11 mouse cellular contexts compared by ENCODE assay signal in the genomic region with DNA sequence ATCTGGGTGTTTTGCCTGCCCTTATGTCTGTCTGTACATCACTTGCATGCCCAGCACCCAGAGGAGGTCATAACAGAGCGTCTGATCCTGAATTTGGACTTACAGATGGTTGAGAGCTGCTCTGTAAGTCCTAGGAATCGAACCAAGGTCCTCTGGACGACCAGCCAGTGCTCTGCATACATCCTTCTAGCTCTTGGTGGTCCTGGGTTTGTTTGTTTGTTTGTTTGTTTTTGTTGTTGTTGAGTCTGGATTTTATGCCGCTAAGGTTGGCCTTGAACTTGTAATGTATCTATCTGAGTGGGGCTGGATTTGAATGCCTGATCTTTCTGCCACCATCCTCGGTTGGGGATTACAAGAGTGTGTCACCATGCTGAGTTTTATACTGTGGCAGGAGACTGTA. TPM values are rescaled to one million over a fixed set of nuclear protein-coding genes. Genes with fewer than 3 reads are reported as not detected.
DNase-seq lines count a peak whose midpoint lies in the region; ATAC-seq and TF ChIP-seq lines count a peak whose summit lies in the region.
"Had no signal": no experiment of that assay in that cellular context is flagged by ENCODE, and none has a peak within 500 bp of the region (broad histone marks: within the 10 kb centered on the region; RNA-seq: fewer than 3 reads in every experiment).

No protein-coding gene starts in this region.

- intact Hi-C loops in heart, postnatal 36 days (cut with DNase I) = loop anchor here (5.0 kb wide), 2 partner anchors 107 to 497 kb away; partner anchors contain the start of genes Copg2, Ssmem1 and Tmem209

- H3K9me3 ChIP-seq in forebrain, embryonic 10.5 days = 0 out of 2 replicates have a peak, but pooled peaks cover 2% of the 10 kb centered on the region
- no peaks in the 10 kb centered on the region for H3K9me3 ChIP-seq in forebrain, embryonic 11.5 days (ENCODE audit: control insufficient read depth, low read length)
- H3K9me3 ChIP-seq in lung, embryonic 15.5 days = no peaks in the 10 kb centered on the region
- no peaks in the 10 kb centered on the region for H3K9me3 ChIP-seq in hindbrain, embryonic 13.5 days

- H3K79me2 ChIP-seq in myocyte (ENCODE audit: control insufficient read depth, insufficient read depth) = peaks cover 30% of the 10 kb centered on the region

- DNase-seq in forebrain, embryonic 10.5 days (ENCODE audit: extremely low spot score, low spot score) = no peak
- DNase-seq in forebrain, embryonic 11.5 days (ENCODE audit: low spot score) = no peak
- no peak for DNase-seq in lung, postnatal 14 days
- no peak for DNase-seq in urinary bladder, adult 2 months (ENCODE audit: low spot score)
- no peak for DNase-seq in heart, postnatal 36 days
- DNase-seq: adrenal gland, adult 8-10 months; cerebellum, adult 18-20 months; kidney, adult 9 months had no signal

- no peaks in the 10 kb centered on the region for H3K27me3 ChIP-seq in forebrain, embryonic 10.5 days (ENCODE audit: poor library complexity, severe bottlenecking)
- no peaks in the 10 kb centered on the region for H3K27me3 ChIP-seq in forebrain, embryonic 11.5 days (ENCODE audit: control insufficient read depth, insufficient read depth, low read length)
- H3K27me3 ChIP-seq in lung, embryonic 15.5 days = no peaks in the 10 kb centered on the region
- no peaks in the 10 kb centered on the region for H3K27me3 ChIP-seq in hindbrain, embryonic 13.5 days
- no peaks in the 10 kb centered on the region for H3K27me3 ChIP-seq in myocyte (ENCODE audit: control insufficient read depth, insufficient read depth, insufficient read length)

- H3K27ac ChIP-seq in forebrain, embryonic 10.5 days = peak overlapping the region; percentile 94
- no peak overlapping the region for H3K27ac ChIP-seq in forebrain, embryonic 11.5 days (ENCODE audit: low read depth, low read length)
- H3K27ac ChIP-seq in lung, embryonic 15.5 days = peak overlapping the region; percentile 98; the same call in 1 of the 2 replicates
- peak overlapping the region; percentile 97 for H3K27ac ChIP-seq in hindbrain, embryonic 13.5 days

- no peak overlapping the region for H3ac ChIP-seq in myocyte (ENCODE audit: control insufficient read depth, insufficient read length)

- H3K36me3 ChIP-seq in forebrain, embryonic 10.5 days (replicated peaks) = no peaks in the 10 kb centered on the region
- H3K36me3 ChIP-seq in forebrain, embryonic 11.5 days (ENCODE audit: control insufficient read depth, insufficient read depth, low read length) = no peaks in the 10 kb centered on the region
- H3K36me3 ChIP-seq in lung, embryonic 15.5 days = no peaks in the 10 kb centered on the region
- H3K36me3 ChIP-seq in hindbrain, embryonic 13.5 days = no peaks in the 10 kb centered on the region
- no peaks in the 10 kb centered on the region for H3K36me3 ChIP-seq in myocyte (ENCODE audit: control insufficient read depth, insufficient read depth)

- no peak for TF ChIP-seq POLR2A in myocyte (IDR thresholded peaks at IDR 0.05; ENCODE audit: insufficient read length, low read depth)

- H3K4me2 ChIP-seq in forebrain, embryonic 11.5 days (ENCODE audit: low read depth, low read length, severe bottlenecking) = no peak overlapping the region
- no peak overlapping the region for H3K4me2 ChIP-seq in lung, embryonic 15.5 days
- peak overlapping the region; percentile 57; the same call in 1 of the 2 replicates for H3K4me2 ChIP-seq in hindbrain, embryonic 13.5 days
- H3K4me2 ChIP-seq in myocyte (ENCODE audit: low read depth) = peak overlapping the region; percentile 94

- no peak overlapping the region for H3K9ac ChIP-seq in forebrain, embryonic 11.5 days (ENCODE audit: low read length)
- no peak overlapping the region for H3K9ac ChIP-seq in lung, embryonic 15.5 days
- no peak overlapping the region; the same call in 1 of the 2 replicates for H3K9ac ChIP-seq in hindbrain, embryonic 13.5 days

- H3K4me3 ChIP-seq in forebrain, embryonic 10.5 days = no peak overlapping the region
- no peak overlapping the region for H3K4me3 ChIP-seq in forebrain, embryonic 11.5 days (ENCODE audit: low read depth, low read length)
- H3K4me3 ChIP-seq in lung, embryonic 15.5 days = no peak overlapping the region; the same call in 1 of the 2 replicates
- no peak overlapping the region for H3K4me3 ChIP-seq in hindbrain, embryonic 13.5 days
- peak overlapping the region; percentile 55 for H3K4me3 ChIP-seq in myocyte

- 84% methylated on average over 5 of the region's 5 CpGs for WGBS in forebrain, embryonic 10.5 days
- 85% methylated on average over 5 of the region's 5 CpGs for WGBS in forebrain, embryonic 11.5 days
- 75% methylated on average over 5 of the region's 5 CpGs for WGBS in lung, embryonic 15.5 days
- 92% methylated on average over 5 of the region's 5 CpGs for WGBS in hindbrain, embryonic 13.5 days

- H3K4me1 ChIP-seq in forebrain, embryonic 10.5 days = peaks cover 30% of the 10 kb centered on the region
- peaks cover 3% of the 10 kb centered on the region; the same call in 1 of the 2 replicates for H3K4me1 ChIP-seq in forebrain, embryonic 11.5 days (replicated peaks; ENCODE audit: control insufficient read depth, insufficient read depth, low read length)
- H3K4me1 ChIP-seq in lung, embryonic 15.5 days = peaks cover 6% of the 10 kb centered on the region; the same call in 1 of the 2 replicates
- peaks cover 18% of the 10 kb centered on the region for H3K4me1 ChIP-seq in hindbrain, embryonic 13.5 days (replicated peaks)

- no peak for ATAC-seq in forebrain, embryonic 11.5 days (replicated peaks; ENCODE audit: low FRiP score)
- no peak for ATAC-seq in lung, embryonic 15.5 days (ENCODE audit: borderline replicate concordance, extremely low read depth, low FRiP score, low TSS enrichment)
- no peak for ATAC-seq in hindbrain, embryonic 13.5 days (ENCODE audit: low FRiP score)

TF ChIP-seq in myocyte, 11 proteins besides CTCF, POLR2A, EP300 and RAD21:
- TF ChIP-seq CEBPB (IDR thresholded peaks at IDR 0.05; ENCODE audit: insufficient read depth, poor library complexity, severe bottlenecking) (no peak), MAX (IDR thresholded peaks at IDR 0.05; ENCODE audit: low read depth) (no peak), MYOD1 (IDR thresholded peaks at IDR 0.05; ENCODE audit: control insufficient read depth in 1 of 3, insufficient read length in 2 of 3, low read depth in 2 of 3) (no peak), TCF12 (IDR thresholded peaks at IDR 0.05; ENCODE audit: insufficient read depth, poor library complexity, severe bottlenecking) (no peak), POLR2AphosphoS2 (IDR thresholded peaks at IDR 0.05; ENCODE audit: insufficient read length, low read depth) (no peak)
TF ChIP-seq in myocyte: peak in this region for 0.

RNA-seq across cellular contexts. Expression of gene Klhdc10, which starts 1.5 kb away (rescaled TPM):
- polyA plus RNA-seq in forebrain, embryonic 10.5 days (2016; fragmentation: Nextera tagmentation; extraction: Ambion mirVana) = 27.2 and 27.5 TPM in 2 replicates
- 33.0 and 37.4 TPM in 2 replicates for polyA plus RNA-seq in forebrain, embryonic 11.5 days (2014; fragmentation: Nextera tagmentation; extraction: Ambion mirVana)
- polyA plus RNA-seq in lung, embryonic 15.5 days (2015; fragmentation: Nextera tagmentation; extraction: Ambion mirVana) = 21.5 and 23.2 TPM in 2 replicates
- 32.9 and 34.2 TPM in 2 replicates for polyA plus RNA-seq in hindbrain, embryonic 13.5 days (2015; fragmentation: Nextera tagmentation; extraction: Ambion mirVana)
- polyA plus RNA-seq in myocyte (2012; fragmentation: generic; extraction: Trizol) = 49.1 TPM
- polyA plus RNA-seq in urinary bladder, adult 2 months (2012; rRNA removed) = 22.8 and 23.3 TPM in 2 replicates
- total RNA-seq in heart, postnatal 36 days (2021) = 10 to 100 TPM; 50.6 to 55.2 TPM

RNA-seq across cellular contexts. Expression of gene Zc3hc1, which starts 9.3 kb away (rescaled TPM):
- 82.8 and 86.1 TPM in 2 replicates for polyA plus RNA-seq in forebrain, embryonic 10.5 days (2016; fragmentation: Nextera tagmentation; extraction: Ambion mirVana)
- 71.2 and 74.0 TPM in 2 replicates for polyA plus RNA-seq in forebrain, embryonic 11.5 days (2014; fragmentation: Nextera tagmentation; extraction: Ambion mirVana)
- 62.7 and 65.2 TPM in 2 replicates for polyA plus RNA-seq in lung, embryonic 15.5 days (2015; fragmentation: Nextera tagmentation; extraction: Ambion mirVana)
- polyA plus RNA-seq in hindbrain, embryonic 13.5 days (2015; fragmentation: Nextera tagmentation; extraction: Ambion mirVana) = 64.9 and 71.4 TPM in 2 replicates
- polyA plus RNA-seq in myocyte (2012; fragmentation: generic; extraction: Trizol) = 35.2 TPM
- polyA plus RNA-seq in urinary bladder, adult 2 months (2012; rRNA removed) = 13.9 and 14.7 TPM in 2 replicates
- 10 to 100 TPM; 14.7 to 14.8 TPM for total RNA-seq in heart, postnatal 36 days (2021)

Comparison
In these comparisons a context has a peak if more than half of its experiments do, and no peak if none do; other contexts are left out.
1. H3K4me2 ChIP-seq: peak in hindbrain, embryonic 13.5 days (single experiment) and myocyte (single experiment); none in forebrain, embryonic 11.5 days (single experiment) and lung, embryonic 15.5 days (single experiment).